Mouse (Mus musculus): ENCODE data around the gene Aknad1. TPM values are rescaled to one million over a fixed set of nuclear protein-coding genes. Genes with fewer than 3 reads are reported as not detected.

Aknad1 gene
- polyA plus RNA-seq, 1 experiment, result 0.79 TPM

- H3K27ac ChIP-seq (ENCODE audit: insufficient read depth, low read length), result peak overlapping the region; percentile 90; the same call in 1 of the 2 replicates
- H3K4me1 ChIP-seq (ENCODE audit: control insufficient read depth, insufficient read depth, low read length), result peaks cover 30% of the 10 kb centered on the region
- no peak overlapping the region for H3K4me3 ChIP-seq (ENCODE audit: insufficient read depth, low read length)
- no peak for TF ChIP-seq CTCF (IDR thresholded peaks at IDR 0.05; ENCODE audit: borderline replicate concordance, insufficient read depth, low read length)
- TF ChIP-seq POLR2A (IDR thresholded peaks at IDR 0.05; ENCODE audit: low read depth, low read length), result no peak
Observed at GRCm38 (mm10) chr3:108763691-108764090, 24.2 kb downstream of the Aknad1 start.

- peaks cover 25% of the 10 kb centered on the region for H3K4me1 ChIP-seq (ENCODE audit: control insufficient read depth, insufficient read depth, low read length)
- no peak overlapping the region for H3K27ac ChIP-seq (ENCODE audit: insufficient read depth, low read length)
- TF ChIP-seq POLR2A (IDR thresholded peaks at IDR 0.05; ENCODE audit: low read depth, low read length), result no peak
- no peak for TF ChIP-seq CTCF (IDR thresholded peaks at IDR 0.05; ENCODE audit: borderline replicate concordance, insufficient read depth, low read length)
- no peak overlapping the region for H3K4me3 ChIP-seq (ENCODE audit: insufficient read depth, low read length)
Observed at GRCm38 (mm10) chr3:108764976-108765375, 25.5 kb downstream of the Aknad1 start.

GRCm38 (mm10) chr3:108765476-108765875 is 26.0 kb downstream of the Aknad1 start:
- Histone ChIP-seq H3K4me3 (ENCODE audit: insufficient read depth, low read length) (no peak overlapping the region), H3K27ac (ENCODE audit: insufficient read depth, low read length) (no peak overlapping the region), H3K4me1 (ENCODE audit: control insufficient read depth, insufficient read depth, low read length) (peaks cover 22% of the 10 kb centered on the region)
- TF ChIP-seq POLR2A (IDR thresholded peaks at IDR 0.05; ENCODE audit: low read depth, low read length) (no peak), CTCF (IDR thresholded peaks at IDR 0.05; ENCODE audit: borderline replicate concordance, insufficient read depth, low read length) (no peak)

- Histone ChIP-seq H3K4me1 (ENCODE audit: control insufficient read depth, insufficient read depth, low read length) (peaks cover 25% of the 10 kb centered on the region), H3K27ac (ENCODE audit: insufficient read depth, low read length) (peak overlapping the region; percentile 67), H3K4me3 (ENCODE audit: insufficient read depth, low read length) (no peak overlapping the region)
- TF ChIP-seq POLR2A (IDR thresholded peaks at IDR 0.05; ENCODE audit: low read depth, low read length) (no peak), CTCF (IDR thresholded peaks at IDR 0.05; ENCODE audit: borderline replicate concordance, insufficient read depth, low read length) (no peak)
Observed at GRCm38 (mm10) chr3:108766943-108767342, 27.5 kb downstream of the Aknad1 start.

- TF ChIP-seq POLR2A (IDR thresholded peaks at IDR 0.05; ENCODE audit: low read depth, low read length) (no peak), CTCF (IDR thresholded peaks at IDR 0.05; ENCODE audit: borderline replicate concordance, insufficient read depth, low read length) (no peak)
- Histone ChIP-seq H3K27ac (ENCODE audit: insufficient read depth, low read length) (peak overlapping the region; percentile 67), H3K4me3 (ENCODE audit: insufficient read depth, low read length) (no peak overlapping the region), H3K4me1 (ENCODE audit: control insufficient read depth, insufficient read depth, low read length) (peaks cover 26% of the 10 kb centered on the region)
Observed at GRCm38 (mm10) chr3:108767416-108767815, 28.0 kb downstream of the Aknad1 start.

- H3K27ac ChIP-seq (ENCODE audit: insufficient read depth, low read length), result no peak overlapping the region
- H3K4me1 ChIP-seq (ENCODE audit: control insufficient read depth, insufficient read depth, low read length), result peaks cover 12% of the 10 kb centered on the region
- TF ChIP-seq POLR2A (IDR thresholded peaks at IDR 0.05; ENCODE audit: low read depth, low read length), result no peak
- TF ChIP-seq CTCF (IDR thresholded peaks at IDR 0.05; ENCODE audit: borderline replicate concordance, insufficient read depth, low read length), result no peak
- no peak overlapping the region for H3K4me3 ChIP-seq (ENCODE audit: insufficient read depth, low read length)
Observed at GRCm38 (mm10) chr3:108769547-108769946, 30.1 kb downstream of the Aknad1 start.

- TF ChIP-seq POLR2A (IDR thresholded peaks at IDR 0.05; ENCODE audit: low read depth, low read length) (no peak; the same call in 1 of the 2 replicates), CTCF (IDR thresholded peaks at IDR 0.05; ENCODE audit: borderline replicate concordance, insufficient read depth, low read length) (no peak)
- Histone ChIP-seq H3K4me3 (ENCODE audit: insufficient read depth, low read length) (no peak overlapping the region), H3K27ac (ENCODE audit: insufficient read depth, low read length) (peak overlapping the region; percentile 91), H3K4me1 (ENCODE audit: control insufficient read depth, insufficient read depth, low read length) (peaks cover 12% of the 10 kb centered on the region)
Observed at GRCm38 (mm10) chr3:108770725-108771368, 31.4 kb downstream of the Aknad1 start.

GRCm38 (mm10) chr3:108772211-108772610 is 32.8 kb downstream of the Aknad1 start:
- Histone ChIP-seq H3K4me3 (ENCODE audit: insufficient read depth, low read length) (no peak overlapping the region), H3K27ac (ENCODE audit: insufficient read depth, low read length) (peak overlapping the region; percentile 91), H3K4me1 (ENCODE audit: control insufficient read depth, insufficient read depth, low read length) (peaks cover 9% of the 10 kb centered on the region)
- no peak for TF ChIP-seq POLR2A (IDR thresholded peaks at IDR 0.05; ENCODE audit: low read depth, low read length)
- TF ChIP-seq CTCF (IDR thresholded peaks at IDR 0.05; ENCODE audit: borderline replicate concordance, insufficient read depth, low read length), result no peak

- H3K27ac ChIP-seq (ENCODE audit: insufficient read depth, low read length), result peak overlapping the region; percentile 91
- peaks cover 7% of the 10 kb centered on the region for H3K4me1 ChIP-seq (ENCODE audit: control insufficient read depth, insufficient read depth, low read length)
- no peak for TF ChIP-seq POLR2A (IDR thresholded peaks at IDR 0.05; ENCODE audit: low read depth, low read length)
- no peak for TF ChIP-seq CTCF (IDR thresholded peaks at IDR 0.05; ENCODE audit: borderline replicate concordance, insufficient read depth, low read length)
- H3K4me3 ChIP-seq (ENCODE audit: insufficient read depth, low read length), result no peak overlapping the region
Observed at GRCm38 (mm10) chr3:108772811-108773210, 33.4 kb downstream of the Aknad1 start.

GRCm38 (mm10) chr3:108778761-108779540 is 39.5 kb downstream of the Aknad1 start:
- TF ChIP-seq CTCF (IDR thresholded peaks at IDR 0.05; ENCODE audit: borderline replicate concordance, insufficient read depth, low read length) (no peak), POLR2A (IDR thresholded peaks at IDR 0.05; ENCODE audit: low read depth, low read length) (no peak)
- H3K4me1 ChIP-seq (ENCODE audit: control insufficient read depth, insufficient read depth, low read length), result peaks cover 12% of the 10 kb centered on the region
- H3K4me3 ChIP-seq (ENCODE audit: insufficient read depth, low read length), result no peak overlapping the region
- H3K27ac ChIP-seq (ENCODE audit: insufficient read depth, low read length), result no peak overlapping the region

Measured in embryonic fibroblast, embryonic 13.5 days (primary cell).